Mouse (Mus musculus) frontal cortex, adult (tissue): ENCODE data around the gene Zzef1.

ENCODE experiments used
- ATAC-seq: cut with Nextera tagmentation; 2 replicates; pipeline ENCODE4 v1.9.2; 2017; ENCODE audit warnings: mild to moderate bottlenecking, moderate library complexity, mixed read lengths; ENCODE audit not compliant: low TSS enrichment

The Zzef1 gene

GRCm38 (mm10) chr11:72957318-72957717, 161.3 kb downstream of the Zzef1 start:
- ATAC-seq = no peak

- ATAC-seq = no peak
Observed at GRCm38 (mm10) chr11:72959924-72960679, 164.1 kb downstream of the Zzef1 start.

- no peak for ATAC-seq
Observed at GRCm38 (mm10) chr11:72960723-72961071, 164.7 kb downstream of the Zzef1 start.

DNA sequence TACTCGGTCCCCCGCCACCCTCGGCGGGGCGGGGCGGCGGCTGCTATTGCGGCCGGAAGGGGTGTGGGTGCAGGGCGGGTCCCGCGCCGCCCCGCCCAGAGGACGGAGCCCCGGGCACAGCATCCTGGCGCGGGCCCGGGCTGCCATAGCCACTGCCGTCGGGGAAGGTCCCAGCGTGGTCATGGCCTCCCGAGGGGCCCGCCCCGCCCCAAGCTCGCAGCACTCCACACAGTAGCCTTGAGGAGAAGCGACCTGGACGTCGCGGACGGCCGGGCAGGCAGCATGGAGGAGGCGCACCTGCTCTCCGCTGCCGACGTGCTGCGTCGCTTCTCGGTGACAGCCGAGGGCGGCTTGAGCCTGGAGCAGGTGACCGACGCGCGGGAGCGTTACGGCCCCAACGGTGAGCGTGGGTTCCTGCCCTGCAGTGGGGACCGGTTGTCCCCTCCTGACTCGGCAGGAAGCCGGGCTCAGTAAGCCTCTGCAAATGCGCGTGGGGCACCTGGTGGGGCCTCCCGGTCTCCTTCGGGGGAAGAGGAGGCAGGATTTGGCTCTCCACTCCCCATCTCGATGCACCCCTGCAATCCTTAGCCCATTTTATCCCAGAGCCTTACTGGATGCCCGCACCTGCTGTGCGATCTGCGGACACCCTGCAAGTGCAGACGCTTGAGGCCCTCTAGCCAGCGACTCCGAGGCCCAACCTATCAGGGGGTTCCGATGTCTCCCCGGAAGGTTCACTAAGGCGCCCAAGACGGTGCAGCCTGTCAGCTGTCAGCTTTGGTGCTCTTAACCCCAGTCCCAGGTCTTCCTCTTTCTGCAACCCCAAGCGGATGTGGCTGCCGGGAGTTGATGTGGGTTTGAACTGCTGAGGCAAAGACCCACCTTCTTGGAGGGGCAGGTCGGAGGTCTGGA, 165.3 kb downstream of the Zzef1 start, which contains the start of gene Atp2a3:
Gene Atp2a3, plus strand, starts transcription at position 98 of the 909 bp plus-strand sequence.
- ATAC-seq = no peak

DNA sequence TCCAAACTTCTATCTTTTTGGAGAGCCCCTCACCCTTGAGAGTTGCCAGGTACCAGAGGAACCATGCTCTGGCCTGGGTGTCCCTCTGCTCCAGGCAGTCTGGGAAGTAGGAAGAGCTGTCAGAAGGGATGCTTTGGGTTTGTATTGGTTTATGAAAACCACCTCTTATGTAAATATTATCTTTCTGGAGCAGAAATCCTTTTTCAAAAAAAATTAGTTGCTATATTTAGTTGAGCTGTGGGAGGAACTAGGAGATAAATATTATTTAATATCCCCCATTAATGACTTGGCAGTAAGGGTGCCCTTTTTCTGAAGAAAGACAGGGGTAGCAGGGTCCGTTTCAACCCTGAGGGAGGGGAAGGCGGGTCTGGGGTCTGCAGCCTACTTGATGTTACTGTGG, 166.4 kb downstream of the Zzef1 start:
- no peak for ATAC-seq

DNA sequence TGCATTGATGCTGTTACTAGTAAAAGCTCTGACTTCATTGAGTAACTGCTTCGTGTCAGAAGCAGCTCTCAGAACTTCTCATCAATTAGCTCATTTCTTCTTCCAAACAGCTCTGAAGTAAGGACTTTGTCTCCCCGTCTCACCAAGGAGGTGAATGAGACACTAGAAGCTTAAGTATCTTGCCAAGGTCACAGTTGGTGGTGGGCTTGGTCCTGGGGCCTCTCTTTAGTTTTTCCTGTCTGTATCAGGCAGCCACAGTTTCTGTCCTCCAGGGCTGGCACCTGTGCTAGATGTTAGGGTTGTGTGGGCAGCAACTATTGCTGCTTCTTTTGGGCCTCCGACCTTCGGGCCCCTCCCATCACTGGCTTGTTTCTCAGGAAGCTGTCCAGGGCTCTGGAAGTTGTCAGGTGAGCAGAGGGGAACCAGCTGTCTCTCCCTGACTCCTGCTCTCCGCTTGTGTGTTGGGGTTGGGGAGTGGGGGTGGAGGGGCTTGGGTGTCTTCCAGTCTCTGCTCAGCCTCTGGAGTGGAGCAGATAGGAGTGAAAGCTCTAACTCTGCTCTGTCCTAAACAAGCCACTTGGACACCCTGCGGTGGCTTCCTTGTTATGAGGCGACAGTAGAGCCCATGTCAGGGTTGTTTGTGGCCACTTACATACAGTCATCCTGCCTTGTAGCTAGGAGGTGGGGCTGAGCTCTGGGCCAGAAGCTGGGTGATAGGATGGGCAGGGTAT, 167.2 kb downstream of the Zzef1 start:
- ATAC-seq = no peak

- no peak for ATAC-seq
Observed at GRCm38 (mm10) chr11:72963789-72964294, 167.8 kb downstream of the Zzef1 start.

GRCm38 (mm10) chr11:72974995-72975503, 179.0 kb downstream of the Zzef1 start:
- ATAC-seq = no peak
